Mouse (Mus musculus): Measurements from ENCODE around the gene Ttc21a. TPM values are rescaled to one million over a fixed set of nuclear protein-coding genes. Genes with fewer than 3 reads are reported as not detected.

The Ttc21a gene
- total RNA-seq, 2 experiments from 2014 or later: 1.4 to 1.5 TPM

GRCm38 (mm10) chr9:119973869-119974520 is 36.6 kb downstream of the Ttc21a start:
- DNase-seq: peak; percentile 38
- intact Hi-C loops (cut with DNase I): no loop called here

GRCm38 (mm10) chr9:119974609-119975008 is 37.2 kb downstream of the Ttc21a start:
- no peak for DNase-seq
- intact Hi-C loops (cut with DNase I): no loop called here

- intact Hi-C loops (cut with DNase I): no loop called here
- DNase-seq: no peak
Measured at GRCm38 (mm10) chr9:119975286-119975685, 37.9 kb downstream of the Ttc21a start.

- intact Hi-C loops (cut with DNase I): no loop called here
- no peak for DNase-seq
Measured at GRCm38 (mm10) chr9:119976704-119977556, 39.5 kb downstream of the Ttc21a start.

GRCm38 (mm10) chr9:119977557-119978060 is 40.2 kb downstream of the Ttc21a start:
- intact Hi-C loops (cut with DNase I): no loop called here
- DNase-seq: peak; percentile 60

GRCm38 (mm10) chr9:119978151-119978810 is 40.9 kb downstream of the Ttc21a start:
- DNase-seq: peak; percentile 42
- intact Hi-C loops (cut with DNase I): no loop called here

GRCm38 (mm10) chr9:119978811-119979441 is 41.5 kb downstream of the Ttc21a start:
- no peak for DNase-seq
- intact Hi-C loops (cut with DNase I): no loop called here

- intact Hi-C loops (cut with DNase I): no loop called here
- no peak for DNase-seq
Measured at GRCm38 (mm10) chr9:119979749-119980148, 42.3 kb downstream of the Ttc21a start.

GRCm38 (mm10) chr9:119980770-119981182 is 43.4 kb downstream of the Ttc21a start:
- intact Hi-C loops (cut with DNase I): no loop called here
- DNase-seq: peak; percentile 28

- intact Hi-C loops (cut with DNase I): no loop called here
- DNase-seq: peak; percentile 49
Measured at GRCm38 (mm10) chr9:119981183-119982179, 44.1 kb downstream of the Ttc21a start.

GRCm38 (mm10) chr9:119982241-119982811 is 44.9 kb downstream of the Ttc21a start:
- intact Hi-C loops (cut with DNase I): no loop called here
- peak; percentile 74 for DNase-seq

GRCm38 (mm10) chr9:119982956-119983551 is 45.6 kb downstream of the Ttc21a start:
- DNase-seq: no peak
- intact Hi-C loops (cut with DNase I): no loop called here

- intact Hi-C loops (cut with DNase I): no loop called here
- peak; percentile 65 for DNase-seq
Measured at GRCm38 (mm10) chr9:119983585-119984535, 46.5 kb downstream of the Ttc21a start.

GRCm38 (mm10) chr9:119984536-119985011 is 47.2 kb downstream of the Ttc21a start, which contains the start of gene Csrnp1:
TSS of gene Csrnp1 (minus strand) at chr9:119984658.
- intact Hi-C loops (cut with DNase I): no loop called here
- no peak for DNase-seq

- intact Hi-C loops (cut with DNase I): no loop called here
- DNase-seq: no peak
Measured at GRCm38 (mm10) chr9:119985881-119986574, 48.6 kb downstream of the Ttc21a start.

- DNase-seq: no peak
- intact Hi-C loops (cut with DNase I): no loop called here
Measured at GRCm38 (mm10) chr9:119988304-119988703, 50.9 kb downstream of the Ttc21a start.

GRCm38 (mm10) chr9:119991310-119991709 is 53.9 kb downstream of the Ttc21a start:
- no peak for DNase-seq
- intact Hi-C loops (cut with DNase I): no loop called here

Measured in left cerebral cortex, postnatal 4 days (tissue).